Mouse (Mus musculus) embryonic facial prominence, embryonic 11.5 days (tissue): ENCODE results near the gene Zfp566. TPM values are rescaled to one million over a fixed set of nuclear protein-coding genes. Genes with fewer than 3 reads are reported as not detected.
"Not testable (repeated sequence)": the region's sequence is repeated elsewhere in the genome, so short reads cannot be mapped to it uniquely, and the experiment has no call there.

ENCODE experiments used
- ATAC-seq: fragments of 200-750 bp; cut with Nextera tagmentation; replicated peaks from 2 replicates; pipeline ENCODE4 v1.8.0; 2017; ENCODE audit warnings: low read depth; ENCODE audit not compliant: insufficient number of reproducible peaks, low FRiP score, low TSS enrichment
- DNase-seq: peaks from one replicate; pipeline ENCODE4 v3.0.0-alpha.2; 2015; ENCODE audit warnings: low spot score
- H3K27ac ChIP-seq: fragments of 300-500 bp; sonication (generic); replicated peaks from 2 replicates; pipeline ENCODE4 v1.5.1; 2014; ENCODE audit warnings: mild to moderate bottlenecking, low read depth, low read length, control low read depth
- H3K27me3 ChIP-seq: fragments of 300-500 bp; sonication (generic); 2 replicates; pipeline ENCODE4 v1.6.1; 2014; ENCODE audit warnings: mild to moderate bottlenecking, low read length, moderate library complexity, mixed read lengths; ENCODE audit not compliant: control insufficient read depth, insufficient read depth
- H3K36me3 ChIP-seq: fragments of 300-500 bp; sonication (generic); replicated peaks from 2 replicates; pipeline ENCODE4 v1.6.1; 2014; ENCODE audit warnings: low read depth, mild to moderate bottlenecking, low read length, moderate library complexity, mixed read lengths; ENCODE audit not compliant: control insufficient read depth, insufficient read depth
- H3K4me1 ChIP-seq: fragments of 300-500 bp; sonication (generic); 2 replicates; pipeline ENCODE4 v1.6.1; 2014; ENCODE audit warnings: low read length, mixed read lengths; ENCODE audit not compliant: control insufficient read depth, insufficient read depth
- H3K4me2 ChIP-seq: fragments of 300-500 bp; sonication (generic); 2 replicates; pipeline ENCODE4 v1.6.1; 2014; ENCODE audit warnings: low read depth, mild to moderate bottlenecking, control low read depth, low read length, moderate library complexity
- H3K4me3 ChIP-seq: fragments of 300-500 bp; sonication (generic); 2 replicates; pipeline ENCODE4 v1.5.1; 2014; ENCODE audit warnings: low read depth, low read length, control low read depth
- H3K9ac ChIP-seq: fragments of 300-500 bp; sonication (generic); replicated peaks from 2 replicates; pipeline ENCODE4 v1.6.1; 2014; ENCODE audit warnings: mild to moderate bottlenecking, control low read depth, low read length
- H3K9me3 ChIP-seq: fragments of 300-500 bp; sonication (generic); replicated peaks from 2 replicates; pipeline ENCODE4 v1.6.1; 2016; ENCODE audit warnings: mild to moderate bottlenecking, low read length, inconsistent platforms, mixed read lengths; ENCODE audit not compliant: control insufficient read depth
- WGBS: fragments of 180-500 bp; shearing (Covaris S2); extraction: QIAGEN DNeasy Blood & Tissue Kit; methylation state at CpG from one replicate; pipeline ENCODE4 v1.1.7; 2014; 5-methylcytosine and 5-hydroxymethylcytosine counted together
- polyA plus RNA-seq: library from polyadenylated mRNA; unstranded; fragments of >200 nt; fragmentation: Nextera tagmentation; extraction: Ambion mirVana; gene quantifications from 2 replicates; pipeline ENCODE4 v1.2.1, GENCODE M21; 2014

Zfp566 gene
- 17.5 and 18.4 TPM in 2 replicates for polyA plus RNA-seq

GRCm38 (mm10) chr7:30090092-30090969, at the start of gene Zfp566, which contains the start of gene Gm26920:
TSS of gene Zfp566 (minus strand) at chr7:30090527.
TSS of gene Gm26920 (minus strand) at chr7:30090410.
- Histone ChIP-seq H3K27me3 (no peaks in the 10 kb centered on the region), H3K4me2 (peak within 1 kb of the TSS; percentile 74), H3K36me3 (peaks cover 5% of the 10 kb centered on the region), H3K4me3 (peak within 1 kb of the TSS; percentile 64), H3K27ac (peak within 1 kb of the TSS; percentile 72; the same call in 1 of the 2 replicates), H3K9me3 (no peaks in the 10 kb centered on the region), H3K9ac (peak within 1 kb of the TSS; percentile 70), H3K4me1 (peaks cover 2% of the 10 kb centered on the region; the same call in 1 of the 2 replicates)
- ATAC-seq (peak; percentile 85), DNase-seq (peak; percentile 99)
- under 1% methylated on average over 40 of the region's 40 CpGs for WGBS

GRCm38 (mm10) chr7:30136826-30137225, 46.5 kb upstream of the Zfp566 start:
- Histone ChIP-seq H3K4me1 (no peaks in the 10 kb centered on the region), H3K9ac (no peak overlapping the region), H3K27ac (no peak overlapping the region), H3K36me3 (peaks cover 11% of the 10 kb centered on the region), H3K4me3 (no peak overlapping the region), H3K9me3 (no peaks in the 10 kb centered on the region; the same call in 1 of the 2 replicates), H3K4me2 (no peak overlapping the region), H3K27me3 (no peaks in the 10 kb centered on the region)
- no peak for ATAC-seq
- DNase-seq, result no peak
- WGBS, result 88% methylated on average over 10 of the region's 10 CpGs

- Histone ChIP-seq H3K9ac (no peak overlapping the region), H3K36me3 (peaks cover 13% of the 10 kb centered on the region), H3K4me2 (no peak overlapping the region), H3K4me1 (no peaks in the 10 kb centered on the region), H3K27ac (no peak overlapping the region), H3K9me3 (no peaks in the 10 kb centered on the region; the same call in 1 of the 2 replicates), H3K27me3 (no peaks in the 10 kb centered on the region), H3K4me3 (no peak overlapping the region)
- no peak for ATAC-seq
- 91% methylated on average over 4 of the region's 4 CpGs for WGBS
- no peak for DNase-seq
Measured at GRCm38 (mm10) chr7:30132396-30132795, 42.1 kb upstream of the Zfp566 start.

GRCm38 (mm10) chr7:30129900-30130299, 39.6 kb upstream of the Zfp566 start:
- no peak overlapping the region for H3K9ac ChIP-seq
- no peak for DNase-seq
- no peak overlapping the region for H3K27ac ChIP-seq
- 95% methylated on average over 8 of the region's 8 CpGs for WGBS
- ATAC-seq, result no peak
- H3K36me3 ChIP-seq, result peaks cover 13% of the 10 kb centered on the region
- no peaks in the 10 kb centered on the region for H3K4me1 ChIP-seq
- no peak overlapping the region for H3K4me3 ChIP-seq
- no peak overlapping the region for H3K4me2 ChIP-seq
- no peaks in the 10 kb centered on the region; the same call in 1 of the 2 replicates for H3K9me3 ChIP-seq
- no peaks in the 10 kb centered on the region for H3K27me3 ChIP-seq

GRCm38 (mm10) chr7:30122188-30122530, 31.8 kb upstream of the Zfp566 start:
- H3K27ac ChIP-seq, result 0 out of 2 replicates have a peak overlapping the region, but pooled peaks have one; percentile 48
- H3K4me3 ChIP-seq, result peak overlapping the region; percentile 57
- no peaks in the 10 kb centered on the region for H3K4me1 ChIP-seq
- DNase-seq, result peak; percentile 36
- no peaks in the 10 kb centered on the region for H3K36me3 ChIP-seq
- H3K9me3 ChIP-seq, result no peaks in the 10 kb centered on the region
- peak overlapping the region; percentile 70 for H3K9ac ChIP-seq
- 8% methylated on average over 15 of the region's 15 CpGs for WGBS
- H3K4me2 ChIP-seq, result peak overlapping the region; percentile 78
- ATAC-seq, result no peak; the same call in 1 of the 2 replicates
- no peaks in the 10 kb centered on the region for H3K27me3 ChIP-seq

GRCm38 (mm10) chr7:30121308-30122187, 31.2 kb upstream of the Zfp566 start, which contains the start of gene Zfp382:
TSS of gene Zfp382 (plus strand) at chr7:30121942.
- H3K27ac ChIP-seq, result peak within 1 kb of the TSS; percentile 48; the same call in 1 of the 2 replicates
- H3K27me3 ChIP-seq, result no peaks in the 10 kb centered on the region
- H3K9ac ChIP-seq, result peak within 1 kb of the TSS; percentile 70
- H3K4me1 ChIP-seq, result no peaks in the 10 kb centered on the region
- WGBS, result under 1% methylated on average over 60 of the region's 61 CpGs
- peak within 1 kb of the TSS; percentile 57 for H3K4me3 ChIP-seq
- no peaks in the 10 kb centered on the region for H3K9me3 ChIP-seq
- peak; percentile 94 for DNase-seq
- H3K4me2 ChIP-seq, result peak within 1 kb of the TSS; percentile 78
- no peaks in the 10 kb centered on the region for H3K36me3 ChIP-seq
- ATAC-seq, result peak; percentile 96

- H3K4me1 ChIP-seq, H3K9ac ChIP-seq, H3K4me3 ChIP-seq, H3K27me3 ChIP-seq, H3K4me2 ChIP-seq, H3K27ac ChIP-seq, H3K36me3 ChIP-seq, DNase-seq, H3K9me3 ChIP-seq, ATAC-seq: not testable (repeated sequence)
- WGBS, result 93% methylated on average over 12 of the region's 12 CpGs
Measured at GRCm38 (mm10) chr7:30117935-30118334, 27.6 kb upstream of the Zfp566 start.
